Comparison of ENCODE assay signal across 21 mouse cellular contexts in the genomic region with DNA sequence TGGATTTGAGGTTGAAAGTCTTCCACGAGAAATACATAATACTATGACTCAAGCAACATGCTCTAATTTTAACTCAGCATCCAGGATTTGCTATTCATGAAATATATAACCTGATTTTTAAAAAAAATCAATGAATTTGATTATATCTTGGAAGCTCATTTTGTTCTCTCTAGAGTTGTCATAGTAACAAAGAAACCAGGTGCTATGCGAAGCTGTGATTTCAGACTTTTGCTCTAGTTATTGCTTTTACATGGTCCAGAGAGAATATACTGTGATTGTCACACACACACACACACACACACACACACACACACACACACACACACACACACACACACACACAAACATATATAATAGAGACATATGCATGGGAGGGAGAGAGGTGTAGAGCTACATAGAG.
"Had no signal": no experiment of that assay in that cellular context is flagged by ENCODE, and none has a peak within 500 bp of the region (broad histone marks: within the 10 kb centered on the region; RNA-seq: fewer than 3 reads in every experiment).

No protein-coding gene starts in this region.

- H3K9me3 ChIP-seq: limb, embryonic 12.5 days; limb, embryonic 15.5 days; neural tube, embryonic 12.5 days; neural tube, embryonic 15.5 days had no signal

- DNase-seq: kidney, adult 9 months; kidney, postnatal 14 days; kidney, postnatal 4 days; left cerebral cortex, postnatal 4 days; liver, postnatal 0 days; lung, embryonic 14.5 days; right cerebral cortex, adult 18-20 months; right cerebral cortex, postnatal 14 days; right cerebral cortex, postnatal 4 days; thymus, adult 2 months; thymus, postnatal 14 days; thymus, postnatal 4 days had no signal

- H3K4me3 ChIP-seq: limb, embryonic 12.5 days; limb, embryonic 15.5 days; neural tube, embryonic 12.5 days; neural tube, embryonic 15.5 days had no signal

- H3K27me3 ChIP-seq: limb, embryonic 12.5 days; limb, embryonic 15.5 days; neural tube, embryonic 12.5 days; neural tube, embryonic 15.5 days had no signal

- H3K27ac ChIP-seq: limb, embryonic 12.5 days; limb, embryonic 15.5 days; liver, embryonic 14.5 days; macrophage; neural tube, embryonic 12.5 days; neural tube, embryonic 15.5 days; stomach, postnatal 0 days had no signal

- H3K36me3 ChIP-seq: limb, embryonic 12.5 days; limb, embryonic 15.5 days; neural tube, embryonic 12.5 days; neural tube, embryonic 15.5 days had no signal

- H3K4me2 ChIP-seq: limb, embryonic 12.5 days; limb, embryonic 15.5 days; liver, embryonic 11.5 days; lung, embryonic 14.5 days; neural tube, embryonic 12.5 days; neural tube, embryonic 15.5 days had no signal

- H3K9ac ChIP-seq: limb, embryonic 12.5 days; limb, embryonic 15.5 days; liver, embryonic 14.5 days; liver, postnatal 0 days; lung, embryonic 14.5 days; neural tube, embryonic 12.5 days; neural tube, embryonic 15.5 days had no signal

- H3K4me1 ChIP-seq: limb, embryonic 12.5 days; limb, embryonic 15.5 days; neural tube, embryonic 12.5 days; neural tube, embryonic 15.5 days had no signal

- ATAC-seq: liver, postnatal 0 days; lung, postnatal 0 days had no signal
